Mouse (Mus musculus): Measurements from ENCODE around the gene Catip.

DNA sequence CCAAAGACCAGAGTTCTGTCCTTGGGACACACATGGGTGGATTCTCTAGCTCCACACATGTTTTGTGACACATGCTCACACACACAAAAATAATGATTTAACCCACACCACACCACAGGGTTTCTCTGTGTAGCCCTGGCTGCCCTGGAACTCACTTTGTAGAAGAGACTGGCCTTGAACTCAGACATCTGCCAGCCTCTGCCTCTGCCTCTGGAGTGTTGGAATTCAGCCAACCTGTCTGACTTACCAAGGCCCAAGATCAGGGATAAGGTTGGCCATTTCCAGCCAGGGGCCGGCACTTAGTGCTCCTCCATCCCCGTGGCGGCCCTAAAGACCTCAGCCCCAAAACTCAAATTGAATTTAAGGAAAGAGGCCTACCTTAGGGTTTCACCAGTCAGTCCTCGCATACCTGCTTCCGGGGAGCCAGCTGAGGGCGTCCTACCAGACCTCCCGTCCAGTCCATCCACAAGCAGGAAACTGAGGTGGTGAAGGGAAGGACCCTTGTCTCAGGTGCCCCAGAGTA, 26.6 kb downstream of the Catip start:
- TF ChIP-seq CTCF (IDR thresholded peaks at IDR 0.05; ENCODE audit: low read depth) (no peak), EP300 (IDR thresholded peaks at IDR 0.05; ENCODE audit: low read depth) (no peak)
